Mouse (Mus musculus) v-Abl transformed pro-B cells (cell line): ENCODE results near the gene Zfp940.

Experiments
- in situ Hi-C, 2 experiments: fragments of 400-800 bp; cut with MboI; formaldehyde crosslinking; loops; one replicate each; pipeline ENCODE4 v1.15.1; 2025; ENCODE audit not compliant: unreplicated experiment in 2 of 2

Gene Zfp940

DNA sequence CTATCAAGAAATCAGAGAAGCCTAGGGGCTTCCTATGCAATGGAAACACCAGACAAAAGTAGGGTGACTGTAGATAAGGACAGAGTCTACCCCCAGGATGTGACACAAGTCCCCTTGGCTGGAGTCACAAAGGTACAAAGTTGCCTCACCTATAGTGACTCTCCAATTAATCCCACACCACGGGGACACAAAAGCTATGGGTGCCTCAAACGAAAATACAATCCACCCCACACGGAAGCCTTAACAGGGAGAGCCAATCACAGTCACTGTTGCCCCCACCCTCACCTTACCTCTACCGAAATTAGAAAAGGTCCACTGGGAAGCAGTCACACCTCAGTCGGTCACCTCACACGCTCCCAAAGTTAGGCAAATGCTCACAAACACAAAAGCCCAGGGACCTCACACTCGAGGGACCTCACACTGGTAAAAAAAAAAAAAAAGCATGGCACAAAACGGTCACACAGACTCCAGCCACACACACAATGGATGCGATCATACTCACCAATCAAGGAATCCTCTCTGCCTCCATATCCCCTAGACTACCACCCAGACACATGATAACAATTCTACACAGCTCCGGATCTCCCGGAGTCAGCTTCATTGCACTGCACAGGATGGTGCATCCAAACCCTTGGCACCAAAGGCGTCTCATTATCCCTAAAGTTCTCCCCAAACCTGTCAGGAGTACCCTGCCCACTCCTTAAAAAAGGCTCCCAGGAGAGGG is 38.2 kb downstream of the Zfp940 start:
- in situ Hi-C loops, result loop anchor here (5.0 kb wide), 2 partner anchors 37 to 48 kb away; partner anchors contain the start of genes Zfp84 (in 2 of the 2) and Zfp940 (in 1 of the 2)

DNA sequence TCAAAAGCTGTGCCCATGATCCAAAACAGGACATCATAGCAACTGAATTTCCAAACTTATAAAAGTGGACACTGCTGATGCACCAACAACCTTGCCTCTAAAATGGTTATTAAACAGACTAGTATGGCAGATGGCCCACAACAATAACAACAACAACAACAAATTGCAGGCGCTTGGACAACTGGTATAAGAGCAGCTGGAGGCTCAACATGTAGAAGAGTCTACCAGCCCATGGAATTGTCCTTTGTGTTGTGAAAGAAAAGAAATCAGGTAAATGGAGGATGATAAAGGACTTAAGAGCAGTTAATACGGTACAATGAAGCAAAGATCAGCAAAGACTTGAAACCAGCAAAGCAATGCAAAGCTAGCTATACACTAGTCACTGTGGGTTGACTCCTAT is 39.1 kb downstream of the Zfp940 start:
- in situ Hi-C loops, result no loop called here

DNA sequence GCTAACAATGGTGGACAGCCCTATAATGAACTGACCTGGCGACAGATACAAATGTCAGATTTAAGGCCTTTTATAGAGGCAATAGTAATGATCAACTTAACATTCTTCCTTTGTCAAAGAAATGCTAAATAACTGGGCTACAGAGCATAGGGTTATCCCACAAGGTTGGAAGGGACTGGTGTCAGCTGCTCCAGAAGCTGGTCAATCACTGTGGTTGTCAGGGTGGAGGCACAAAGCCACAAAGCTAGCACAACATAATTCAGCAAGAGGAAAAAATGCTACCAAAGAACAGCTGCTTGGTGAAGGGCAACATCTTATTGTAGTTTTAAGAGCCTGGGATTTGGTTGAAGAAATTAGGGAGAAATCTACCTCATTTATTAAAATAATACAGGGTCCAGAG is 41.2 kb downstream of the Zfp940 start:
- in situ Hi-C loops, result no loop called here

DNA sequence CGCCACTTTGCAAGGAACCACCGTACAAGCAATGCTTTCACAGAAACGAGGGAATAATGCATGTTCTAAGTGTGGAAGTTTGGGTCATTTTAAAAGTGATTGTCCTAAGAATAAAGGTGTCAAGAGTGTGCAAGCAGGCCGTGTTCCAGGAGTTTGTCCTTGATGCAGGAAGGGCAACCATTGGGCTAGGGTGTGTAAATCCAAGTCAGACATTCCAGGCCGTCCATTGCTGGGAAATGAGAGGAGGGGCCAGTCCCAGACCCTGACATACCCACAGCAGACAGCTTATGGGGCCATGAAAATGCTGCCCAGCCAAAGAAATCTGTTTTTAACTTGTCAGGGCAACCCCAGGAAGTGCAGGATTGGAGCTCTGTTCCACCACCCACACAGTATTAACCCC is 46.4 kb downstream of the Zfp940 start:
- in situ Hi-C loops, result no loop called here

DNA sequence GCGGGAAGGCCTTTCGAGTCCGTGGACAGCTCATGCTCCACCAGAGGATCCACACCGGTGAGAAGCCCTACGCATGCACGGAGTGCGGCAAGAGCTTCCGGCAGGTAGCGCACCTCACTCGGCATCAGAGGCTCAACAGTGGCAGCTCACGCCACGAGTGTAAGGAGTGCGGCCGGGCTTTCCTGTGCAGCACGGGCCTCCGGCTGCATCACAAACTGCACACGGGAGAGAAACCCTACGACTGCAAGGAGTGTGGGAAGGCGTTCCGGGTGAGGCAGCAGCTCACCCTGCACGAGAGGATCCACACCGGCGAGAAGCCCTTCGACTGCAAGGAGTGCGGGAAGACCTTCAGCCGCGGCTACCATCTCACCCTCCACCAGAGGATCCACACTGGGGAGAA is 60.6 kb downstream of the Zfp940 start:
- in situ Hi-C loops, result no loop called here

DNA sequence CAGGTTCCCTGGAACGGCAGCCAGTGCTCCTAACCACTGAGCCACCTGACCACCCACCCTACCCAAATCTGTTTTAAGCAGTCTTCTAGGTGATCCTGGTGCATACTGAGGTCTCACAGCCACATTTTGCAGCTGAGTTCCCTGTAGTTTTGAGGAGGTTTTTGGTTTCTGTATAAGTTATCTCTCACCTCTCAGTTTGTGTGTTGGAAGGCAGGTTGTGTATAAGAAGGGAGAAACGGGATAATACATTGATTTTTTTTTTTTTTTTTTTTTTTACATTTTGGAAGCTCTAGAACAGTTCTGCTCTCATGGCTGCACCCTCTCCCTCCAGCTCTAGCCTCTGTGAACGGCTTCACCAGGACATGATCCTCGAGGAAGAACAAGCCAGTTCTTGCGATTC is 67.6 kb downstream of the Zfp940 start:
- in situ Hi-C loops, result no loop called here

DNA sequence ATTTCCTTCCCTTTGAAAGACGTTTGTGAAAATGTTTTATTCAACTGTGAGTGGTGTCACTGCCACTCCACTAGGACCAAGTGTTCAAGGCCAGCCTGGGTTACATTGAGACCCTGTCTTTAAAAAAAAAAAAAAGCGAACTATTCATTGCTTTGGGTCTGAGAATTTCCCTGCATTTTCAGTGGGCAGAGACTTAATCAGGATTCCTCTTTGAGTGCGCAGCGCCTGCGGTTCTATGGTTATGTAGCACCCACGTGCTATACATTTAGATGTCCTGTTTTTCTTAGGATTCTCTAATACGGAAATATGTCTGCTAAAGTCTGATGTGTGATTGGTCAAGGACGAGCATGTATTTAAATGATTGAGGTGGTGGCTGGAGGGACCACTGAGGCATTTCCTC is 68.4 kb downstream of the Zfp940 start:
- in situ Hi-C loops, result no loop called here

DNA sequence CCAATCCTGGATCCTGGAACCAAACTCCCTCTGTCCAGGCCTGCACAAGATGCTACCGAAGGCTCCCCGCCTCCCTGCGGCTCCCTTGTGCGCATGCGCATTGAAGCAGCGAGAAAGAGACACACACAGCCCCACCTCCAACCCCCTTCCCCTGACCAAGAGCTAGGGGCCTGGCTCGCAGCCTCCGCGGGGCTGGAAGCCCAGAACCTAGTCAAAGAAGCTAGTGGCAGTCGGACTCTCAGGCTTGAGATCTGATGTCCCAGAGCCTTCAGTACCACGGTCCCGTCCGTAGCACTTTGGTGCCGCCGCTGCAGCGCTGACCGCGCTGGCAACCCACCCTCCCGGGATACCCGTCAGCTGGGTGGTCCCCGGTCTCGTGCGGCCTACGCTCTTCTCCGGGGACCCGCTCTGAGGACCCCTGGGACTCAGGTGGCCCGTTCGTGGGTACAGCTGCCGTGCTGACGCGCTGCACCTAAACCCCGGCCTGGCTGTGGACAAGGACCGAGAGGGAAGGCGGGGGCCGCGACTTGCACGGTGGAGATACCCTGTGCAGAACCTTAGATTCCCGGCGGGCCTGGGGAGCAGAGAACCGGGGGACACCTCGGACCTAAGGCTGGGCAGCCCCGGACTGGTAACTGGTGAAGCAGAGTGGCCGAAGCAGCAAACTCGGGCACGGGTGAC is 69.5 kb downstream of the Zfp940 start, which contains the start of gene Zfp30:
Gene Zfp30 (plus strand): TSS at position 128 of the 681 bp plus-strand sequence.
- in situ Hi-C loops, result no loop called here
